8 mouse cellular contexts compared by ENCODE assay signal in genomic region chr11:97434704-97435454, GRCm38 (mm10). TPM values are rescaled to one million over a fixed set of nuclear protein-coding genes. Genes with fewer than 3 reads are reported as not detected.
DNase-seq lines count a peak whose midpoint lies in the region; ATAC-seq lines count a peak whose summit lies in the region.

No protein-coding gene starts in this region.

- 3% methylated on average over 15 of the region's 15 CpGs for WGBS in embryonic facial prominence, embryonic 13.5 days
- WGBS in heart, embryonic 11.5 days (ENCODE audit: insufficient replicate concordance) = 2% methylated on average over 15 of the region's 15 CpGs
- 6% methylated on average over 15 of the region's 15 CpGs for WGBS in kidney, embryonic 15.5 days

- ATAC-seq in CD4-positive, CD25-positive, alpha-beta regulatory T cell, adult 4 months = peak; percentile 83
- peak; percentile 66; the same call in 1 of the 2 replicates for ATAC-seq in embryonic facial prominence, embryonic 13.5 days (ENCODE audit: insufficient number of reproducible peaks, insufficient read depth, low FRiP score, low TSS enrichment, low read depth)
- ATAC-seq in heart, embryonic 11.5 days (replicated peaks; ENCODE audit: insufficient number of reproducible peaks, low FRiP score, low TSS enrichment) = peak; percentile 74
- ATAC-seq in kidney, embryonic 15.5 days (replicated peaks; ENCODE audit: low FRiP score) = peak; percentile 70

- H3K27me3 ChIP-seq in embryonic facial prominence, embryonic 13.5 days = no peaks in the 10 kb centered on the region
- no peaks in the 10 kb centered on the region for H3K27me3 ChIP-seq in heart, embryonic 11.5 days (ENCODE audit: control insufficient read depth, insufficient read depth, low read length)
- H3K27me3 ChIP-seq in kidney, embryonic 15.5 days = no peaks in the 10 kb centered on the region

- no peaks in the 10 kb centered on the region for H3K9me3 ChIP-seq in embryonic facial prominence, embryonic 13.5 days
- no peaks in the 10 kb centered on the region for H3K9me3 ChIP-seq in heart, embryonic 11.5 days (replicated peaks; ENCODE audit: control insufficient read depth, low read length)
- no peaks in the 10 kb centered on the region for H3K9me3 ChIP-seq in kidney, embryonic 15.5 days (replicated peaks)

- peak overlapping the region; percentile 60 for H3K4me2 ChIP-seq in embryonic facial prominence, embryonic 13.5 days
- peak overlapping the region; percentile 62 for H3K4me2 ChIP-seq in heart, embryonic 11.5 days
- H3K4me2 ChIP-seq in kidney, embryonic 15.5 days = peak overlapping the region; percentile 64

- H3K9ac ChIP-seq in embryonic facial prominence, embryonic 13.5 days = peak overlapping the region; percentile 54
- H3K9ac ChIP-seq in heart, embryonic 11.5 days (ENCODE audit: low read depth, low read length) = peak overlapping the region; percentile 1; the same call in 1 of the 2 replicates
- H3K9ac ChIP-seq in kidney, embryonic 15.5 days = peak overlapping the region; percentile 33; the same call in 1 of the 2 replicates

- H3K27ac ChIP-seq in embryonic facial prominence, embryonic 13.5 days = peak overlapping the region; percentile 84
- H3K27ac ChIP-seq in heart, embryonic 11.5 days (ENCODE audit: low read depth, low read length) = peak overlapping the region; percentile 92
- peak overlapping the region; percentile 93 for H3K27ac ChIP-seq in kidney, embryonic 15.5 days

- peaks cover 55% of the 10 kb centered on the region for H3K4me1 ChIP-seq in embryonic facial prominence, embryonic 13.5 days
- H3K4me1 ChIP-seq in heart, embryonic 11.5 days (ENCODE audit: control insufficient read depth, insufficient read depth, low read length) = peaks cover 54% of the 10 kb centered on the region
- H3K4me1 ChIP-seq in kidney, embryonic 15.5 days = peaks cover 59% of the 10 kb centered on the region

- DNase-seq in adrenal gland, adult 2 months = peak; percentile 96
- DNase-seq in lung, postnatal 25 days (ENCODE audit: low spot score) = peak; percentile 95
- DNase-seq in retina, postnatal 1 day = peak; percentile 97
- DNase-seq in urinary bladder, postnatal 4 days (ENCODE audit: low spot score in 2 of 2) = peak; percentile 82

- H3K36me3 ChIP-seq in embryonic facial prominence, embryonic 13.5 days = no peaks in the 10 kb centered on the region; the same call in 1 of the 2 replicates
- H3K36me3 ChIP-seq in heart, embryonic 11.5 days (ENCODE audit: control insufficient read depth, insufficient read depth, low read length) = no peaks in the 10 kb centered on the region
- no peaks in the 10 kb centered on the region for H3K36me3 ChIP-seq in kidney, embryonic 15.5 days

- H3K4me3 ChIP-seq in embryonic facial prominence, embryonic 13.5 days = peak overlapping the region; percentile 40
- H3K4me3 ChIP-seq in heart, embryonic 11.5 days (ENCODE audit: low read depth, low read length) = peak overlapping the region; percentile 29
- peak overlapping the region; percentile 46 for H3K4me3 ChIP-seq in kidney, embryonic 15.5 days (replicated peaks)

RNA-seq across cellular contexts. Expression of gene Arhgap23, which starts 19.5 kb away (rescaled TPM):
- polyA plus RNA-seq in CD4-positive, CD25-positive, alpha-beta regulatory T cell, adult 4 months (2017; shearing (Covaris generic)) = not detected
- total RNA-seq in adrenal gland, adult 2 months (2021) = 10 to 100 TPM; 29.0 to 29.3 TPM
- 96.3 and 106 TPM in 2 replicates for polyA plus RNA-seq in adrenal gland, adult 2 months (2012; rRNA removed)
- polyA plus RNA-seq in embryonic facial prominence, embryonic 13.5 days (2015; fragmentation: Nextera tagmentation; extraction: Ambion mirVana) = 7.7 and 8.4 TPM in 2 replicates
- polyA plus RNA-seq in heart, embryonic 11.5 days (2014; fragmentation: Nextera tagmentation; extraction: Ambion mirVana) = 6.7 and 8.3 TPM in 2 replicates
- 4.6 and 5.9 TPM in 2 replicates for polyA plus RNA-seq in kidney, embryonic 15.5 days (2015; fragmentation: Nextera tagmentation; extraction: Ambion mirVana)

Comparison
In these comparisons a context has a peak if more than half of its experiments do, and no peak if none do; other contexts are left out.
1. Peak in every context shown above with its lines: DNase-seq, ATAC-seq, H3K4me3 ChIP-seq and H3K27ac ChIP-seq.
2. H3K9ac ChIP-seq: peak in every context shown above with its lines; median percentile 54 in embryonic facial prominence, embryonic 13.5 days; 33 in kidney, embryonic 15.5 days; 1 in heart, embryonic 11.5 days.
3. RNA of gene Arhgap23, which starts 19.5 kb away (polyA plus RNA-seq): 96.3 to 106 TPM in adrenal gland, adult 2 months; 7.7 to 8.4 TPM in embryonic facial prominence, embryonic 13.5 days, 6.7 to 8.3 TPM in heart, embryonic 11.5 days, 4.6 to 5.9 TPM in kidney, embryonic 15.5 days and not detected in CD4-positive, CD25-positive, alpha-beta regulatory T cell, adult 4 months; every median in the first group is over 10 times any median in the second.